Mouse (Mus musculus) embryonic fibroblast, embryonic 13.5 days (primary cell): ENCODE measurements around the gene Gramd1b.

Source experiments
- CTCF ChIP-seq: IDR thresholded peaks from 2 replicates; pipeline ENCODE4 v1.5.1; 2011; ENCODE audit warnings: mild to moderate bottlenecking, control low read depth, low read length, moderate library complexity, borderline replicate concordance; ENCODE audit not compliant: insufficient read depth
- POLR2A ChIP-seq: IDR thresholded peaks from 2 replicates; pipeline ENCODE4 v1.6.1; 2011; ENCODE audit warnings: low read depth, mild to moderate bottlenecking, control low read depth, low read length, moderate library complexity

DNA sequence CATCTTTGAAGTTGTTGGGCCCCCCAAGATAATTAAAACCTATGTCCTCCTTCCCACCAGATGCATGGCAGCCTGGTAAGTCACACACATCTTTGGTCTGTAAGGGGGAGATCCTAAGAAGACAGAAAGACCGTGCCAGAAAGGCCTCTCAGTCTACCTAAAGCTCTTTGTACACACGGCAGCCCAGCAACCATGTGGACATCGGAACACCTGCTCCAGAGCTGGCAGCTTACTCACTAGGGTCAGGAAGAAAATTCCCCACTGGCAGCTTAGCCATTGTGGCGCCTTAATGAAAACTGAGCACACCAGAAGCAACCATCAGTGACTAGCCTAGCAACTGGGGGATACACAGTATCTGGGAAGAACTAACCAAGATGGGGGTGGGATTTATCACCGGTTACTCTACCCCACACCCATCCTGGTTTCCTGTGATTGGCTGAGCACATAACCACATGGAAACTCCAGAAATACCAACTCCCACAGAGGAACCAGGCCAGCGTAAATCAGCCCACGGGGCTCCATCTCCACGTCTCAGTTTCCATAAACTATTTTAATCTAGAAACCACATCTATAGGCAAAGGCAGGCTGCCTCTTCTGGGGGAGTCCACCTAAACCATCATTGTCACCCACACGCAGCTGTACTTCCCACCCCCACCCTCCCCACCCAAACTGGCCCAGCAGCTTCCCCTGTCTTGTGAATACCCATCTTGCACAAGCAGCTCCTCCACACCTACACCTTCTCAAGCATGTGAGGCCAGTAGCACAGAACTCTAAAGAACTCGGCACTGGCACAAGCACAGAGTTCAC lies 81.4 kb downstream of the Gramd1b start:
- TF ChIP-seq POLR2A = no peak
- no peak for TF ChIP-seq CTCF
